Mouse (Mus musculus) layer of hippocampus, adult 9-11 months (tissue): ENCODE results near the gene Acacb.
A peak's percentile ranks its signal among the peaks of the same experiment; 100 is the strongest.

Source experiments
- DNase-seq: peaks from one replicate; pipeline ENCODE4 v3.0.0; 2022

Acacb gene

DNA sequence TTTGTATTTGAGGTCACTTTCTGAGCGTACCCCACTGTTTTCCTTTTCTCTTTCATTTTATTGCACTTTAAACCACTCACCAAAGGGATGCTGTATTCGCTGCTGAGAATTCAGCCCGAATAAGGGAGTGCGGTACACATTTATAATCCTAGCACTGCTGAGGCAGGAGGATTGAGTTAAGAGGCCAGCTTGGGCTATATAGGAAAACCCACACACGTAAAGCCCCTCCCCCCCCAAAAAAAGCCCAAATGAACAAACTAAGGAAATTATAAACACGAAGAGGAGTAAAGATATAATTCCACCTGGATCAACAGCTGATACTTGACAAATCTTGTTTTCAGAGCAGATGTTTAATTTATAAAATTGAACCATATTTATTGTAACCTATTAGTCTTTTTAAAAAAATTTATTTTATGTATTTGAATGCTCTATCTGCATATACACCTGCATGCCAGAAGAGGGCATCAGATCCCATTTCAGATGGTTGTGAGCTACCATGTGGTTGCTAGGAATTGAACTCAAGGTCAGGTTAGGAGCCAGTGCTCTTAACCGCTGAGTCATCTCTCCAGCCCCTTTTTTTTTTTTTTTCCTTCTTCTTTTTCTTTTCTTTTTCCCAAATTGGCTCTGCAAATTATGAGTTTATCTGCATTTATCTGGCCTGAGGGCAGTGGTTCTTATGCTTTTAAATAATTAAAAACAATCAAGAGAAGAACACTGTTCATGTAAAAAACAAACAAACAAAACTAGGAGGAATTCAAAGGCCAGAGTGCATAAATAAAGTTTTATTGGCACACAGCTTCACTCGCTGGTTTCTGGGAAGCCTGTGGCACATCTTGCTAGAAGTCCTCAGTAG lies 30.4 kb downstream of the Acacb start:
- no peak for DNase-seq

DNA sequence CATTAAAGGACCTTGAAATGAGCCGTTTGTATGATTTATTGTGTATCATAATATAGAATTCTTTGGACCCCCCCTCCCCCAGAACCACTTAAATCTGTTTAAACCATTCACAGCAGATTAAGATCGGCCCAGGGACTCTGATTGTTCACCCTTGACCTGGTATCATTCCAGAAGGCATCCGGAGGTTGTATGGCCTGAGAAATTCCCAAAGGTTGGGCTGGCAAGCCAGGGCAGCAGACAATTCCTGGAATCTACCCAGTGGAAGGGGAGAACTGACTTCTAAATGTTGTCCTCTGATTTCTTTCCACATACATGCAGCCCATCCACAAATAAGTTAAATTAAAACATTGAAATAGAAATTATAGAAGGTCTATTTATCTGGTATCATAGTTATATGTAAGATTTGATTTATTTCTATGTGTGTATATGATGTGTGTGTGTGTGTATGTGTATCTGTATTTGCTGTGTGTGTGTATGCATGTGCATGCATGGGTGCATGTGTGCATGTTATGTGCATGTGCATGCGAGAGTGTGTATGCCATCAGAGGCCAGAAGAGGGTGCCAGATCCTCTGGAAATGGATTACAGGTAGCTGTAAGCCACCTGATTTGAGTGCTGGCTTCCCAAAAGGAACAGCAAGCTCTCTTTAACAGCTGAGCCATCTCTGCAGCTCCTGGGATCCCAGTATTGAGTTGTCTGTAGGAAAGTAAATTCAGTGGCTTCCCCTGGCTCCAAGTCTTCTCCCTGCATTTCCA lies 31.8 kb downstream of the Acacb start:
- DNase-seq = no peak

DNA sequence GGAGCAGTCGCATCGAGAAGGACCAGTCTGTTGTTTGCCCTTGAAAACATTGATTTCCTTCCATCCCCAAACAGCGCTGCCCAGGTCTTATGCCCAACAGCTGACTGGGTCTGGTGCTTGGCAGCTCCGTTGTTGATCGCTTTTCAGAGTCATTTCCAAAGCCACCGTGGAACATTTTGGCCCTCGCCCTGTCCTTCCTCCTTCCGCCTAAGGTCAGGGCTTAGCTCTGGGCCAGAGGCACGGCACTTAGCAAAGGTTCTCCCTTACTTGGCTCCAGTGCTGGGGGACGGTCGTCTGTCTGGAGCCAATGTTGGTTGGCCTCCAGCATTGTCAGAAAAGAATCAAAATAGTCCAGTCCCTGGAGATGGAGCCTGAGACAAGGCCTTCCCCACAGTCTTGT lies 33.2 kb downstream of the Acacb start:
- no peak for DNase-seq

DNA sequence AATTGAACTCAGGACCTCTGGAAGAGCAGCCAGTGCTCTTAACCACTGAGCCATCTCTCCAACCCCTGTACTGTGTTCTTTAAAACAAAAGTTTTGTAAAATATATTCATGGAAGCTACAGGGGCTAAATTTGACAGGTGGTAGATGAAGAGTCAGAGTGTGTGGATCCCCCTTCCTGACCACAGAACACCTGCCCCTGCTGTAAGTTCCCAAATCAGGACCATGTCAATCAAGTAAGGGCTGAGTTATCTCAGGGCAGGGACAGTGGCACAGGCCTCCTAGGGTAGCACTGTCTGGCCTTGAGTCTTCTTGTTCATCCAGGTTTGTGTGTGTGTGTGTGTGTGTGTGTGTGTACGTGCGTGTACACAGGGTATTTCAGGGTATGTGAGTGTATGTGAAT lies 37.2 kb downstream of the Acacb start:
- no peak for DNase-seq

DNA sequence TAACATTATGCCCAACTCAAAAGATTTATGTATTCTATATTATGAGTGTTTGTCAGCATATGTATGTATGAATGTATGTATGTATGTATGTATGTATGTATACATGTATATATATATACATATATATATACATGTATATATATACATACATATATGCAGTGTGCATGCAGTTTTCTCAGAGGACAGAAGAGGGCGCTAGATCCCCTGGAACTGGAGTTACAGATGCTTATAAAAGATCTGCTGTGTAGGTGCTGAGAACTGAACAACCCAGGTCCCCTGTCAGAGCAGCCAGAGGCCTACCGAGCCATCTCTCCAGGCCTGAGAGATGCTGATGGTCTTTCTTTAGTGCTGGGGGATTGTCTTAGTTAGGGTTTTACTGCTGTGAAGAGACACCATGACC lies 40.8 kb downstream of the Acacb start:
- no peak for DNase-seq

DNA sequence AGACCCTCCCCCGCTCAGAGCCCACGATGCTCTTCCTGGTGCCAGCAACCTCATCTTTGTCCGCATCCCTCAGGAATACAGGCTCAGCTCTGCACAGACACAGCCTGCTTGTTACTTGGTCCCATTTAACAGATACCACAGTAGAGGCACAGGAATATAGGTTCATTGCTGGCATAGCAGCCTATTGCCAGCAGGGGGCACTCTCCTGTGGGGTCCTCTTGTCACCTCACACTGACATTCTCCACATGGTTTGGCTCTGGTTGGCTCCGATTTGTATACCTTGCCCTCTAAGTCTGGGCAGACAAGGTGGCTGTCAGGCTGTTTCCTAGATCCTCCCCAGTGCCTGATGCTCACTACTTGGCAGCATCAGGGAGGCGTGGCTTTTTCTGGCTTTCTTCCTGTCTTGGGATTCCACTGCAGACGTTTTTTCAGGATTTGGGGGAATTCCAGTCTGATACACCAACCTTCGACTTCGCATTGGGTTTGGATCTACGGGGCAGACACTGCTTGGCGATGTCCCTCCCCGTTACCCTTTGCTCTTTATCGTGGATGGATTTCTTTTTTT lies 42.6 kb downstream of the Acacb start:
- DNase-seq = no peak

DNA sequence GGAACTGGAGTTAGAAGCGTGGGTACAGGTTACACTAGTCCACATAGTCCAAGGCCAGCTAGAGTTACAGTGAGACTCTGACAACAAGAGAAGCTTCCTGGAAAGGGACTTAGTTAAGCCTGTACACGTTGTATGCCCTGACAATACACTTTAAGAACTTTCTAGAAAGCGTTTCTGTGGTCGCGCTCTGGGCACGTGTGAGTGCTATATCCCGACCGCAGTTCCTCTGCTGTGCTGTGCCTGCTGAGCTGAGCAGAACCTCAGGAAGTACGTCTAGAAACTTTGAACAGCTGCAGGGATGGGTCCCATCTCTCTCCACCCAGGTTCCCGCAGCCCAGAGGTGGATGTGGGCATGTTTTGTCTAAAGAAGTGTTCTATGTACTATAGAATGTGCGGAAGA lies 47.8 kb downstream of the Acacb start:
- no peak for DNase-seq

DNA sequence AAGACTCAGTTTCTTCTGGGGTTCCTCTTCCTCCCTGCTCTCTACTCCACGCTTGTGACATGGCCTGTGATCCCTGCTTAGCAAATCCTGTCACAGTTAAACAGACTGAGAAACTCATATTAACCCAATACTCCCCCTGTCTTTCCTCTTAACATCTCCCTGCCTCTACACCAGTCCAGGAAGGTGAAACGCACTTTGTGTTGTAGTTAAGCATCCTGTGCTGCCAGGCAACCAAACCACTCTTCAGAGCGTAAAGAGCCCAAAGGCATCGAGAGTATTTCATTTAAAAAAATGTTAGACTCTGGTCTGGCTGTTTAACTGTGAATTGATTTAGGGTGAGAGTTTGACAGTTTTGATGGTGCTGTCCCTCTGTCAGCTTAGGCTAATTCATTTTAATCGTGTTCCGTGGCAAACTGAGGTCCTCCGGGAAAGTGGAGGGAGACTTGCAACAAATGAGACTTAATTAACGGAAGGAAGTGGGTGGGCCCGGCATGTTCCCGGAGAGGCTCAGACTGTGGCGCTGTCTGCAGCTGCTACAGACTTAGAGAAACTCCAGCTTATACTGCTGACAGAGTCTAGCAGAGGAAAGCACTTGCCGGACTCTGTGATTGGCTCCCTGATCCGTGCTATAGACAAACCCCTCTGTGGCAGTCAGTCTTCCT lies 52.9 kb downstream of the Acacb start:
- DNase-seq = no peak

DNA sequence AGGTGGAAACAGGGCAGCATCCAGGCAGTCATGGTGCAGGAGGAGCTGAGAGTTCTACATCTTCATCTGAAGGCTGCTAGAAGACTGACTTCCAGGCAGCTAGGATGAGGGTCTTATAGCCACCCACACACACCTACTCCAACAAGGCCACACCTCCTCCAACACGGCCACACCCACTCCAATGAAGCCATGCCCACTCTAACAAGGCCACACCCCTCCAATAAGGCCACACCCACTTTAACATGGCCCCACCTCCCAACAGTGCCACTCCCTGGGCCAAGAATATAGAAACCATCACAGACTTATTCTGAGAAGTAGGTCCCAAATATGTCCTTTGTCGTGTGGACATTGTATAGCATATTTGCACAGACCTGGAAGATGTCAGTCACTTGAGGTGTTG lies 59.8 kb downstream of the Acacb start:
- DNase-seq = no peak

DNA sequence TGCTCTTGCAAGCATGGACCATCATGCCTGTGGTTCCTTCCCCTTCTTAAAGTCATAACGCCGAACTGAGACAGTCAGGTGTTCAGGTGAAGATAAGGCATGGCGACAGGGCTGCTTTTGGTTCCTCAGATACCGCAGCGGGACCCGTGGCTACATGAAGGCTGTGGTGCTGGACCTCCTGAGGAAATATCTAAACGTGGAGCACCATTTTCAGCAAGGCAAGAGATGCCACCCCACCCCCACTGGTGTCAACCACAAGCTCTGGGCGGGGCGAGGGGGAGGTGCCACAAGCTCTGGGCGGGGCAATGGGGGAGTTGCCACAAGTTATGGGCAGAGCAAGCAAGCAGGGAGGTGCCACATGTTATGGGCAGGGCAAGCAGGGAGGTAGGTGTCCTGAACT lies 66.8 kb downstream of the Acacb start:
- DNase-seq = no peak

DNA sequence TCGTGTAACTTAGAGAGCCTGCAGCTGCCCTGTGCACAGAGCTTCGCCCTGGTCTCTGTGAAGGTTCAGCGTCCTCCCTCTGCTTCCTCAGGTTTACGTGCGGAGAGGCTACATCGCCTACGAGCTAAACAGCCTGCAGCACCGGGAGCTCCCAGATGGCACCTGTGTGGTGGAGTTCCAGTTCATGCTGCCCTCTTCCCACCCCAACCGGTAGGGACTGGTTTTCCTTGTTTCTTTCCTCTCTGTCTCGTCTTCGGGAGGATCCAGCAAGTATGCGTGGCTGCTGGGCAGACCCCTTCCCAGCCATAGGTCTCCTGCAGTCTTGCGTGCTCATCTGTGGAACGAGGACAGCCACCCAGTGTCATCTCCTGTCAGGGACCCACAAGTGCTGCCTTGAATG lies 72.4 kb downstream of the Acacb start:
- DNase-seq = no peak

DNA sequence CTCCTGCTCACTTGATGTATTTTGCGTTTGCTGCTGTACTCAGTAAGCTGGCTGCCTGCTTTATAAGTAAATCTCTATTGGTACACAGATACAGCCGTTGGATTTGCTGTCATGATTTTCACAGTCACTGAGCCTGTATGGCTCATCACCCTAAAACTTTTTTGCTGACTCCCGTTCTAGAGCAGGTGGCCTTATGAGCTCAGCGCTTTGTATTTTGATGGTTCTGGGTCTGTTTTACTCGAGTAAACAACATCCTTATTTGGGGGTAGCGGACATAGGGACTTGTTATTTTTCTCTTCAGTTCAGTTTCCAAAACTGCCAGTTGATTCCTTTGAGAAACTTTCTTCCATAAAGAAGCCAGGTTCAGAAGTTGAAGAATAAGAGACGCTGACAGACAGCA lies 79.7 kb downstream of the Acacb start:
- DNase-seq = no peak

DNA sequence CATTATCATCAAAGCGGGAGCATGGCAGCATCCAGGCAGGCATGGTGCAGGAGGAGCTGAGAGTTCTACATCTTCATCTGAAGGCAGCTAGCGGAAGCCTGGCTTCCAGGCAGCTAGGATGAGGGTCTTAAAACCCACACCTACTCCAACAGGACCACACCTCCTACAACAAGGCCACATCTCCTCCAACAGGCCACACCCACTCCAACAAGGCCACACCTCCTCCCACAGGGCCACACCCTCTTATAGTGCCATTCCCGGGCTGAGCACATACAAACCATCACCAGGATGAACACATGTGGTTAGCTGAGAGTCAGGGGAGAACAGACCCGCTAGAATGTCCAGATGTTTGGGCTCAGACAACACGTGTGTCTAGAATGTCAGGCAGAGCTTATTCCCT lies 82.6 kb downstream of the Acacb start:
- DNase-seq = no peak

DNA sequence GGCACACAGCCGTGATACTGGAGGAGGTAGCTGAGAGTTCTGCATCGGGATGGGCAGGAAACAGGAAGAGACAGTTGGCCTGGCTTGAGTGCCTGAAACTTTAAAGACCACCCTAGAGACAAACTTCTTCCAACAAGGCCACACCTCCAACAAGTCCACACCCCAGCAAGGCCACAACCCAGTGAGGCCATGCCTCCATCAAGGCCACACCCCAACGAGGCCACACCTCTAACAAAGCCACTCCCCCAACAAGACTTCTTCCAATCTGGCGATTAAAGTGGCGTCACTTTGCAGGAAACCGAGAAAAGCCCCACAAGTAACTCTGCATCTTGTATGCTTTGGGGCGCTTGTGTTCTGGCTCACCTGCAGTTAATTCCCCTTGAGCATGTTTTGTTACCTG lies 92.6 kb downstream of the Acacb start:
- no peak for DNase-seq

DNA sequence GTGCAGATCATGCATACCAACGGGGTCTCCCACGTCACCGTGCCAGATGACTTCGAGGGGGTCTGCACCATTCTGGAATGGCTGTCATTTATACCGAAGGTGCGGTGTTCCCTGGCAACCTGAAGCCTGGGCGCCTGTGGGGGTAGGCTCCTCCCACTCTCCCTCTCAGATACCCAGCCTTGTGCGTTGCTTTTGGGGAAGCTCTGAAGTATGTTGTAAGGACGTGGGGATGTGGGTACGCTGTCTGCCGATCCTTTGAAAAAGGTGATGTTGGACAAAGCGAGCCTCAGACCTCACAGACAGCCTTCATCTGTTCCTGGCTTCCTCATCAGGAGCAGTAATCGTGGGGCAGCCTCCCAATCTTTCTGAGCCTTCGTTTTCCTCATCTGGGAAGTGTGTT lies 93.4 kb downstream of the Acacb start:
- no peak for DNase-seq

DNA sequence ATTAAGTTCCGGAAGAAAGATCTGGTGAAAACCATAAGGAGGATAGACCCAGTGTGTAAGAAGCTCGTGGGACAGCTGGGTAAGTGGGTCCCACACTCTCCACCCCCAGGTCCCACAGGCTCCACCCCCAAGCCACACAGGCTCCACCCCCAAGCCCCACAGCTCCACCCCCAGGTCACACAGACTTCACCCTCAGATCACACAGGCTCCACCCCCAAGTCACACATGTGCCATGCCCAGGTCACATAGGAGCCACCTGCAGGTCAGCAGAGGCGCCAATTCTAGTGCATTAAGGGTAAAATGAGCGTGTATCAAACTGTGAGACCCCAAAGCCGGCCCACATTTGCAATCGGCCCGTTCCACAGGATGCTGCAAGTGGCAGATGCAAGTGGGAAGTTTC lies 100.1 kb downstream of the Acacb start:
- DNase-seq = no peak

DNA sequence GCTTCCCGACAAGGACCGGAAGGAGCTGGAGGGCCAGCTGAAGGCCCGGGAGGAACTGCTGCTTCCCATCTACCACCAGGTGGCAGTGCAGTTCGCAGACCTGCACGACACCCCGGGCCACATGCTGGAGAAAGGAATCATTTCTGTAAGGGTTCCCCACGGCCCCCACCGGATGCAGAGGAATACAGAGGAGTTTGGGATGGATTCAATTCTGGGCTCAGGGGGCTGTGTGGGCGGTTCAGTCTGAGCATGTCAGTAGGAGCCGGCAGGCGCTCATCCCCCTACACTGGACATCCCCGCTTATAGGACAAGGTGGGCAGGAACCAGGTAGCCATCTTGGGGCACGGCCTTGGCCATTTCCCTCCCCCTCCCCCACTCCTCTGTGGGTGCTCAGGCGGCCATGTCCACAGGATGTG lies 101.8 kb downstream of the Acacb start:
- peak; percentile 21 for DNase-seq

DNA sequence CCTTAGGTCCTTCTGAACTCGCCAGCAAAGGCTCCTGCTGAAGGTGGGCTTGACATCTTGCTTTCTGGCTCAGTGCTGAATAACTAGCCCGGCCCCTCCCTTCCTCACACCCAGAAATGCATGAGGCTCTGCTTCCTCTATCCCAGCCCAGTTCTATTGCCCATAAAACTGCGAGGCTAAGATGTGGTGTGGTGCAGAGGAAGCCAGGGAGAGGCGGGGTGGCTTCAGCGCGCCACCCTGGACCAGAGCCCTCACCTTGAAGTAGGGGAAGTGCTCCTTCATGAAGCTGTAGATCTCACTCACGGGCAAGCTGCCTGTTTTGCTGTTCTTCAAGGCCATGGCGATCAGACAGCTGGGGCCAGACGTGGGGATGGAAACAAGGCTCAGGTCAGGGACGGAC lies 113.2 kb downstream of the Acacb start:
- no peak for DNase-seq

DNA sequence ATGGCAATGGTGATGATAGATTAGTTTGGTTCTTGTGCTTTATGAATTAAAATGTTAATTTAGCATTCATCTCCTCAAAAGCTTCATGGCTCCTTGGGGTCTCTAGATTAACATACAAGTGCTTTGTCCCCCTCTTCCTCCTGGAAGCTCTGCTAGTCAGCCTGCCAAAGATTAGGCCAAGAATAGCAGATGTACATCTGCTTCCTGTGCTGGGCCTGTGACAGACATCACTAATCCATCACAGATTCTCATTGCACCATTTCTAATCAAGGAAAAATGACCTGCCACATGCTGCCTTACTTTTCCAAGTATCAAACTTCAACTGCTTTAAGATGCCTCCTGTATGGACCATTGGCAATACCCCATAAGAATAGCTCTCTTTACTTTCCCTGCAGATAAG lies 115.2 kb downstream of the Acacb start:
- no peak for DNase-seq

DNA sequence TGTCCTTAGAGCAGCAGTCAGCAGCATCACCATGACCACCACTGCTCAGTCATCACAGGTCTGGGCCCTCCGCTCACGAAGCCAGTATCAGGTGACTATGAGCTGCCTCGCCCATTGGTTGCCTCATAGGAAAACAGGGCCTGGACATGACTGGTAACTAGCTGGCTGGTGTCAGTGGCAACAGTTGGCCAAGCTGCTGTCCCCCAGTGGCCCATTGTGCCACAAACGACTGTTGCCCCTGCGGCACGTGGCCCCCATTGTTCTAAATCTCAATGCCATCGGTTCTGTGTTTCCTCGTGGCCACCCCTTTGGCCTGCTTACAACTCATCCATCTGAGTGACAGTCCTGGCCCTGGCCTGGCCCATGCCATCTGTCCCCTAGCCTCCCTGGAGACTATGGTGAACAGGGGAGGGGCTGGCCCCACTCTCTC lies 117.7 kb downstream of the Acacb start:
- DNase-seq = no peak

DNA sequence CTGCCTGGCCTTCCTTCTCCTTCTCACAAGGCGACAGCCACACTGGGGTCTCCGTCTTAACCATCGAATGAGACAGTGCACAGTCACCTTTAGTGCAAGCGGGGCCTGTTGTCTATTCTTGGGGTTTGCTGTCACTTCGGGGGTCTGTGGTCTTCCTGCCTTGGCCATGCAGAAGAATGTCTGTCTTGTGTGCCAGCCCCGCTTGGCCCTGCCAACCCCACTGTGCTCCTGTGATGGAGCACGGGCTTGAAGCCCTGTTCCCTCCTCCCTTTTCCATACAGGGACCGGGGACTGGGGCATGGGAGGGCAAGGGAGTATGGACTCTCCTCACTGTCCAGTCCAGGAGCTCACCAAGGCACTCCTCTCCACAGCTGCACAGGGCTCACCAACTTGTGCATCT lies 118.5 kb downstream of the Acacb start:
- no peak for DNase-seq

DNA sequence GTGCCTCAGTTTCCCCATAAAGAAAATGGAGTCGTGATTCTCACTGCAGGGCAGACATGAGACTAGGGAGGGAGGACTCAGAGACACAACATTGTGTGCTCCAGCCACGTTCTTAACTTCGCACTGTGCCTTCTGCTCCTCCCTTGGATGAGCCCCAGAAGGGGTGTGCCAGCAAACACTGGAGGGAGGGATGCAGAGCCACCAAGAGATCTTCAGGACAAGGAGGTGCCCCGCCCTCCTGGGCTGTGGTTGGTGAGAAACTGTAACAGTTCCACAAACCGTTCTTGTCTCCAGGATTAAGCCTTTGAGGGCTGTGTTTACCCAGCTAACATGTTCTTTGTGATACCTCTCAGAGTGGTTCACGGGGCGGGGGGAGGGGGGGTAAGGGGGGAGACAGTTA lies 122.3 kb downstream of the Acacb start:
- no peak for DNase-seq

DNA sequence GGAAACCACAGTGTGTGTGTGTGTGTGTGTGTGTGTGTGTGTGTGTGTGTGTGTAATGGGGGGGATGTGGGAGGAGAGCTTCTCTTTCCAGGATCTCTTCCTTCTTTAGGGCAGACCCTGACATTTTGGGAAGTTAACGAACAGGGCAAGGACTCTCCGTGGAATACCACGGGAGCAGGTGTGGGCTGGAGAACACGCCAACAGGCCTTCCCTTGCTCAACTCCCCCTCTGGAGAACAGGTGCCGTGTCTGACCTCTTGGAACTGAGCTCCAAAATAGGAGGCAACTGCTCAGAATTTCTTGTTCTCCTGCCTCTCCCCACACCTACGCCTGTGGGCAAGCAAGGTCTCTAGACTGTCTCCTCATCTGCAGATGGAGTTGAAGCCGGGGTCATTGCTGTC lies 123.2 kb downstream of the Acacb start:
- DNase-seq = no peak

DNA sequence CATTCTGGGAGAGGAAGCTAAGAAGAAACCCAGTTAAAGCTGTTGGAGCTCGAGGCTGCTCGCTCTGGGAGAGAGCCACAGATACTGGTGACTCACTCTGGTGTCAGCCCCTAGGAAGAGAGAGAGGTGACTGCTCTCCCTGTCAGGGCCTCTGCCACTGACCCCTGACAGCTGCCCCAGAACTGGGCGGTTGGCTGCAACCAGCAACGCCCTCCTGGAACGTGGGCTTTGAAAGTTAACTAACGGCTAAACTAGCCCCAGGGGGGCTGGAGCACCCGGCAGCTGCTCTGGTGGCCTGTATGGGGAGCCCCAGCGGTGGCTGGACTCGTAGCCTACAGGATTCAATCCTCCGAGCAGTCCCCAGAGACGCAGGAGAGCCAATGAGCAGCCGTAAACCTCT lies 123.6 kb downstream of the Acacb start:
- no peak for DNase-seq
